Mouse (Mus musculus) thymus, adult 2 months (tissue): ENCODE measurements around the gene Sugct.

ENCODE experiments used
- CTCF ChIP-seq: fragments of 200-500 bp; IDR thresholded peaks from 2 replicates; pipeline ENCODE4 v1.5.1; 2012; ENCODE audit warnings: mild to moderate bottlenecking, control low read depth, low read length, moderate library complexity, borderline replicate concordance; ENCODE audit not compliant: control insufficient read depth, poor library complexity, insufficient read depth; ENCODE audit errors: extremely low read depth
- POLR2A ChIP-seq: fragments of 200-500 bp; IDR thresholded peaks from 2 replicates; pipeline ENCODE4 v1.6.1; 2012; ENCODE audit warnings: mild to moderate bottlenecking, low read length, control low read depth, moderate library complexity; ENCODE audit not compliant: control insufficient read depth, poor library complexity, insufficient read depth; ENCODE audit errors: extremely low read depth

DNA sequence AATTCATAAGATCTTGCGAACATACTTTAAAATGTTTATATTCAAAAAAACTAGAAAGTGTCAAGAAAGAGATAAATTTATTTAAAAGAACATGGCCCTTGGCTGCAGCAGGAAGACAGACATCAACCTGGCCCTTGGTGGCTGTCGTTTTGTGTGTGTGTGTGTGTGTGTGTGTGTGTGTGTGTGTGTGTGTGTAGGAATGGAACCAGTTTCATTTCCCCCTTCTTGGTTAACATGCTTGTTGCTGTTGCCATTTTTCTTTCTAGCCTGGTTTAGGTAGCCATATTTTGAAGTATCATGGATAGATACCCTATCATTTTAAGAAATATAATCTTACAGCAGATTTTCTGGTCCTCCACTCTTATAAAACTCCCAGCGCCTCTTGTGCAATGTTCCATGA, 136.0 kb downstream of the Sugct start:
- TF ChIP-seq CTCF (no peak), POLR2A (no peak)
